Mouse (Mus musculus) G1E (cell line): Measurements from ENCODE around the gene Rpgrip1.

Experiments used
- CTCF ChIP-seq: IDR thresholded peaks from 2 replicates; pipeline ENCODE4 v1.5.1; 2012; ENCODE audit warnings: low read depth, low read length, inconsistent platforms, mixed read lengths
- GATA1 ChIP-seq: IDR thresholded peaks from 2 replicates; pipeline ENCODE4 v1.6.1; 2012; ENCODE audit warnings: borderline replicate concordance, low read length, inconsistent platforms, mixed read lengths

- TF ChIP-seq CTCF (no peak), GATA1 (no peak)
Measured at GRCm38 (mm10) chr14:52114101-52114500, 3.6 kb downstream of the Rpgrip1 start.
